Mouse (Mus musculus) cortical plate, adult 2 months (tissue): ENCODE results near the gene Krtap24-1.

ENCODE experiments used
- CTCF ChIP-seq: fragments of 200-500 bp; IDR thresholded peaks from 2 replicates; pipeline ENCODE4 v1.5.1; 2011; ENCODE audit warnings: mild to moderate bottlenecking, control low read depth, low read length; ENCODE audit not compliant: insufficient read depth; ENCODE audit errors: extremely low read depth
- POLR2A ChIP-seq: fragments of 200-500 bp; IDR thresholded peaks from 2 replicates; pipeline ENCODE4 v1.6.1; 2011; ENCODE audit warnings: mild to moderate bottlenecking, low read length, control low read depth; ENCODE audit not compliant: insufficient read depth; ENCODE audit errors: extremely low read depth

DNA sequence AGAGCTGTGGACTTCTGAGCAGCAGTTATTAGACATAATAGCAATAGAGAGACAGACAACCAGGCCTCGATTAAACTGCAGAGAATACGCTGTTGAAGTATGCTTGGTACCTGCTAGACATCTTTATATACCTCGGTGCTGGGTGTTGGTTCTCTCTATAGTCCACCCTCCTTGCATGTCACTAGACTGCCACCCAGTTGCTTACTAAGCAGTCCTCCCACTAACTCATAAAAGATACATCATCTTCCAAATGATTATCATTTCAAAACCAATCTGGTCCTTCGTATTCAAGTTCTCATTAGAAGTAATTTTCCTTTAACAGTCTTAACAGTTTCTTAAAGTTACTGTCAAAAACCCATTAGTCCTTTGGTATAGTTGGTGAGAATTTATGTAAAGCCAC is 15.5 kb upstream of the Krtap24-1 start, which contains the start of gene 2310079G19Rik:
- TF ChIP-seq CTCF, result no peak
- TF ChIP-seq POLR2A, result no peak
